Mouse (Mus musculus) CH12.LX (cell line): ENCODE measurements around the gene Aqp6. TPM values are rescaled to one million over a fixed set of nuclear protein-coding genes. Genes with fewer than 3 reads are reported as not detected.

Experiments used
- DNase-seq: peaks from one replicate; pipeline ENCODE4 v3.0.0-alpha.2; 2013; ENCODE audit errors: extremely low read depth
- H3K27ac ChIP-seq: 2 replicates; pipeline ENCODE4 v1.5.1; 2012; ENCODE audit warnings: low read depth, mild to moderate bottlenecking, control low read depth, moderate library complexity; ENCODE audit not compliant: insufficient read depth
- H3K27me3 ChIP-seq: replicated peaks from 2 replicates; pipeline ENCODE3; 2012; ENCODE audit warnings: inconsistent platforms
- H3K36me3 ChIP-seq, 2 experiments: replicated peaks in 1 of 2; 2 replicates each; pipeline versions ENCODE3 to v1.6.1; 2012; ENCODE audit warnings: inconsistent platforms in 1 of 2, low read length in 1 of 2, mild to moderate bottlenecking in 1 of 2, mixed read lengths in 1 of 2, moderate library complexity in 1 of 2; ENCODE audit not compliant: control insufficient read depth in 1 of 2, insufficient read depth in 1 of 2
- H3K4me1 ChIP-seq, 2 experiments: 2 replicates each; pipeline ENCODE4 v1.6.1; 2012; ENCODE audit warnings: inconsistent platforms in 1 of 2, moderate library complexity in 1 of 2; ENCODE audit not compliant: insufficient read depth in 2 of 2, control insufficient read depth in 1 of 2
- H3K4me2 ChIP-seq: 2 replicates; pipeline ENCODE4 v1.6.1; 2012; ENCODE audit warnings: low read depth, mild to moderate bottlenecking, control low read depth; ENCODE audit not compliant: poor library complexity, insufficient read depth, severe bottlenecking
- H3K4me3 ChIP-seq, 3 experiments: fragments of 150-350 bp in 1 of 3; sonication (generic) in 1 of 3; replicated peaks in 1 of 3; 2 replicates each; pipeline versions ENCODE3 to v1.5.1; 2011 to 2012; ENCODE audit warnings: low read depth in 2 of 3, low read length in 2 of 3, mild to moderate bottlenecking in 2 of 3, moderate library complexity in 2 of 3, control low read depth in 1 of 3, improper control_type of control experiment in 1 of 3, inconsistent platforms in 1 of 3, mixed read lengths in 1 of 3; ENCODE audit not compliant: poor library complexity in 1 of 3
- H3K79me2 ChIP-seq: replicated peaks from 2 replicates; pipeline ENCODE4 v1.6.1; 2012; ENCODE audit warnings: mild to moderate bottlenecking, moderate library complexity; ENCODE audit not compliant: control insufficient read depth, poor library complexity, insufficient read depth, severe bottlenecking; ENCODE audit errors: extremely low read depth
- H3K9ac ChIP-seq: 2 replicates; pipeline ENCODE4 v1.6.1; 2012; ENCODE audit warnings: low read depth, mild to moderate bottlenecking, control low read depth, moderate library complexity; ENCODE audit not compliant: insufficient read depth
- H3K9me3 ChIP-seq: replicated peaks from 2 replicates; pipeline ENCODE3; 2012; ENCODE audit warnings: low read length, inconsistent platforms, mixed read lengths
- ELF1 ChIP-seq: IDR thresholded peaks from 2 replicates; pipeline ENCODE4 v1.6.1; 2014; ENCODE audit warnings: low read depth, mild to moderate bottlenecking, inconsistent platforms, low read length, improper control_type of control experiment
- ETS1 ChIP-seq: conservative IDR thresholded peaks from 2 replicates; pipeline ENCODE4 v1.6.1; 2012; ENCODE audit warnings: low read depth, mild to moderate bottlenecking, inconsistent platforms, low read length, improper control_type of control experiment, moderate library complexity
- GABPA ChIP-seq: IDR thresholded peaks from 2 replicates; pipeline ENCODE4 v1.6.1; 2012; ENCODE audit warnings: low read depth, low read length, improper control_type of control experiment, inconsistent platforms; ENCODE audit not compliant: insufficient replicate concordance
- JUN ChIP-seq: IDR thresholded peaks from 2 replicates; pipeline ENCODE4 v1.6.1; 2011; ENCODE audit warnings: low read depth, mild to moderate bottlenecking, low read length, improper control_type of control experiment, moderate library complexity; ENCODE audit not compliant: insufficient read depth
- JUND ChIP-seq: conservative IDR thresholded peaks from 2 replicates; pipeline ENCODE4 v1.6.1; 2011; ENCODE audit warnings: low read depth, low read length, improper control_type of control experiment
- KAT2A ChIP-seq: IDR thresholded peaks from 2 replicates; pipeline ENCODE4 v1.6.1; 2012; ENCODE audit warnings: low read length, improper control_type of control experiment, inconsistent platforms; ENCODE audit not compliant: insufficient replicate concordance
- MAFK ChIP-seq: IDR thresholded peaks from 2 replicates; pipeline ENCODE4 v1.6.1; 2011; ENCODE audit warnings: low read length, improper control_type of control experiment; ENCODE audit not compliant: insufficient replicate concordance
- MAX ChIP-seq: IDR thresholded peaks from 2 replicates; pipeline ENCODE4 v1.6.1; 2011; ENCODE audit warnings: low read length, improper control_type of control experiment
- MAZ ChIP-seq: IDR thresholded peaks from 2 replicates; pipeline ENCODE4 v1.6.1; 2012; ENCODE audit warnings: low read depth, mild to moderate bottlenecking, inconsistent platforms, low read length, improper control_type of control experiment, moderate library complexity
- MEF2A ChIP-seq: IDR thresholded peaks from 2 replicates; pipeline ENCODE4 v1.6.1; 2014; ENCODE audit warnings: low read depth, mild to moderate bottlenecking, inconsistent platforms, low read length, improper control_type of control experiment, borderline replicate concordance
- MXI1 ChIP-seq: IDR thresholded peaks from 2 replicates; pipeline ENCODE4 v1.6.1; 2011; ENCODE audit warnings: mild to moderate bottlenecking, low read depth, low read length, improper control_type of control experiment
- NELFE ChIP-seq: IDR thresholded peaks from 2 replicates; pipeline ENCODE4 v1.6.1; 2011; ENCODE audit warnings: low read depth, low read length, improper control_type of control experiment
- POLR2A ChIP-seq: IDR thresholded peaks from 2 replicates; pipeline ENCODE4 v1.6.1; 2011; ENCODE audit warnings: low read depth, mild to moderate bottlenecking, improper control_type of control experiment, low read length
- RCOR1 ChIP-seq: conservative IDR thresholded peaks from 2 replicates; pipeline ENCODE4 v1.6.1; 2012; ENCODE audit warnings: low read depth, mild to moderate bottlenecking, inconsistent platforms, low read length, improper control_type of control experiment
- TBP ChIP-seq: conservative IDR thresholded peaks from 2 replicates; pipeline ENCODE4 v1.6.1; 2011; ENCODE audit warnings: low read depth, low read length, improper control_type of control experiment
- TCF12 ChIP-seq: IDR thresholded peaks from 2 replicates; pipeline ENCODE4 v1.6.1; 2014; ENCODE audit warnings: low read depth, mild to moderate bottlenecking, inconsistent platforms, low read length, improper control_type of control experiment
- USF2 ChIP-seq: conservative IDR thresholded peaks from 2 replicates; pipeline ENCODE4 v1.6.1; 2011; ENCODE audit warnings: low read depth, low read length, improper control_type of control experiment
- ZKSCAN1 ChIP-seq: IDR thresholded peaks from 2 replicates; pipeline ENCODE4 v1.6.1; 2012; ENCODE audit warnings: low read depth, inconsistent platforms, low read length, improper control_type of control experiment, borderline replicate concordance
- ZNF384 ChIP-seq: IDR thresholded peaks from 2 replicates; pipeline ENCODE4 v1.6.1; 2012; ENCODE audit warnings: low read depth, low read length, improper control_type of control experiment, inconsistent platforms
- dilution Hi-C: fragments of 300-500 bp; cut with MboI; formaldehyde crosslinking; loops from 2 replicates; pipeline ENCODE4 v1.14.3; 2020; ENCODE audit warnings: low sequenced_read_pairs; ENCODE audit not compliant: extremely low pct_unique_long_range_greater_than_20kb, extremely low pct_ligation_motif_present
- in situ Hi-C: fragments of 300-500 bp; cut with MboI; formaldehyde crosslinking; loops from 3 replicates; pipeline ENCODE4 v1.14.3; 2019; ENCODE audit warnings: low sequenced_read_pairs, low pct_ligation_motif_present, low pct_unique_long_range_greater_than_20kb, mixed read lengths
- polyA plus RNA-seq: library from polyadenylated mRNA; unstranded; fragments of >175 nt; gene quantifications from 2 replicates; pipeline ENCODE4 v1.2.1, GENCODE M21; 2012; ENCODE audit warnings: low read depth; ENCODE audit not compliant: insufficient read length
- total RNA-seq, 2 experiments: library from RNA; depleted of rRNA; stranded (reverse); fragments of 300-350 nt in 1 of 2; fragments of >200 nt in 1 of 2; gene quantifications; 2 replicates each; pipeline ENCODE4 v1.2.3; 2012 to 2014

The Aqp6 gene
- total RNA-seq (2012; rRNA removed) (not detected in 2 replicates), total RNA-seq (2014; rRNA removed) (not detected in 2 replicates), polyA plus RNA-seq (not detected in 2 replicates)

GRCm38 (mm10) chr15:99600986-99601822 lies at the start of gene Aqp6:
Gene Aqp6, plus strand, starts transcription at chr15:99601400.
- Histone ChIP-seq H3K9ac (no peak within 1 kb of the TSS), H3K9me3 (no peaks in the 10 kb centered on the region)
- in situ Hi-C loops, result loop anchor here (10.0 kb wide), 1 partner anchor 294 kb away; no protein-coding TSS in a partner anchor

DNA sequence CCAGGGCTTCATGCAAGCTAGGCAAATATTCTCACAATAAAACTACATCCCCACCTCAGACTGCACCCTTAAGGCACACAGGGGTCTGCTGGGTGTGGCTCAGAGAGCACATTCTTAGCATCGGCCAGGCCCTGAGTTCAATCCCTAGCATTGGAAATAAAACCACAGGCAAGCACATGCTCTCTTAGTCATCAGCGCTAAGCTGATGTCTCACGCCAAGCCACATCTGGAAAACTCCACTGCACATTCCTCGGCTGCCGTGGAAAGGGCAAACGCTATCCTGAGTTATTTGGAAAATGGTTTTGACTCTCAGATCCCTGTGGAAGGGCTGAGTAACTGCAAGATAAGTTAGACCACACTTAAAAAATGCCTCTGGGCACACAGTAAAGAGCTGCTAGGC lies 47.4 kb upstream of the Aqp6 start:
- H3K27ac ChIP-seq, result no peak overlapping the region
- dilution Hi-C loops, result no loop called here
- TF ChIP-seq MAX (no peak), MAFK (no peak), ZKSCAN1 (no peak), JUND (no peak), TBP (no peak), USF2 (no peak), JUN (no peak), RCOR1 (no peak), POLR2A (no peak), MAZ (no peak), ETS1 (no peak), MEF2A (no peak), ELF1 (no peak), ZNF384 (no peak)
- H3K4me1 ChIP-seq, result no peaks in the 10 kb centered on the region
- in situ Hi-C loops, result no loop called here
- no peak overlapping the region for H3K4me3 ChIP-seq
- H3K9ac ChIP-seq, result no peak overlapping the region
- H3K79me2 ChIP-seq, result no peaks in the 10 kb centered on the region
- DNase-seq, result no peak
- H3K36me3 ChIP-seq, result no peaks in the 10 kb centered on the region
- H3K4me2 ChIP-seq, result no peak overlapping the region
- H3K9me3 ChIP-seq, result no peaks in the 10 kb centered on the region
- peaks cover 52% of the 10 kb centered on the region for H3K27me3 ChIP-seq

More at GRCm38 (mm10) chr15:99600986-99601822, at the start of gene Aqp6:
- Histone ChIP-seq H3K4me1 (peaks cover 0 to 9% of the 10 kb centered on the region in 2 experiments; a peak in 2 of 4 replicates), H3K79me2 (no peaks in the 10 kb centered on the region), H3K36me3 (no peaks in the 10 kb centered on the region), H3K4me3 (no peak within 1 kb of the TSS), H3K27ac (no peak within 1 kb of the TSS)
- dilution Hi-C loops, result no loop called here
- no peak for DNase-seq
- TF ChIP-seq ZNF384 (no peak), NELFE (no peak), GABPA (no peak), MAFK (no peak), MEF2A (no peak), USF2 (no peak), KAT2A (no peak), ETS1 (no peak), MXI1 (no peak), TCF12 (no peak)
- TF ChIP-seq, all 38 proteins: peak for 0
- Histone ChIP-seq H3K4me2 (no peak within 1 kb of the TSS), H3K27me3 (peaks cover 85% of the 10 kb centered on the region)
